Mouse (Mus musculus): ENCODE measurements around the gene Csnk1g2. TPM values are rescaled to one million over a fixed set of nuclear protein-coding genes. Genes with fewer than 3 reads are reported as not detected.

Csnk1g2 gene
- polyA plus RNA-seq (2015; fragmentation: Nextera tagmentation; extraction: Ambion mirVana) = 15.1 and 22.2 TPM in 2 replicates

DNA sequence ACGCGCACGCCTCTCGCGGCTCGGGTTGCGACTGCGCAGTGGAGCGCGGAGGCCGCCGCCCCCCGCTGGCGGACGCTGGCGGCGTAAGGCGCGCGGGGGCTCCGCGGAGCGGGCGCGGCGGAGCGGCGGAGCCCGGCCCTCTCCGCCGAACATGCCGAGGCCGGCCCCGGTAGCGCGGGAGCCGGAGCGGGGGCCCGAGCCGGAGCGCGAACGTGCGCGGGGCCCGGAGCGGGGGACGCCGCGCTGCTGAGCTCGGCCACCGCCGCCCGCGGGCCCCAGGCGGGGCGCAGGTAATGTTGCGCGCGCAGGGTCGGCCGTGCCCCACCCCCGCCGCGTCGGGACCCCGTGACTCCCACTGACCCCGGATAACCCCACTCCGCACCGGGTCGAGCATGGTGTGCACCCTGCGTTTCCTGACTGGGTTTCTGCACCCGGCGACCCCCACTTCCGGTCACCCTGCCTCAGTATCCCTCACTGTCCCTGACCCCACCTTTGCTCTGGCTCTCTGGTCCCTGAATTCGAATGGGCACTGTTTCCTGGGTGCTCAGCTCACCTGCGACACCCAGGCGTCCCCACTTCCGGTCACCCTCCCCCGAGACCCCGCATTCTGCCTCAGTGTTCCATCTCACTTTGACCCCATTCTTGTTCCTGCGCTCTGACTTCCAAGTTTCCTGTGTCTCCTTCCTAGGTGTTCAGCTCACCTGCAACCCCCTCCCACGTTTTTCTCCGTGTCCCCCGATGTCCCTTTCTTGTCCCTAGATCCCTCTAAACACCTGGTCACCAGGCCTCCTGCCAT lies at the start of gene Csnk1g2:
Gene Csnk1g2 (plus strand): TSS at position 178 of the 796 bp plus-strand sequence.
- H3K4me1 ChIP-seq (ENCODE audit: control insufficient read depth, insufficient read depth, low read length) = peaks cover 45% of the 10 kb centered on the region

GRCm38 (mm10) chr10:80573944-80574343 lies 48.7 kb upstream of the Csnk1g2 start:
- no peak overlapping the region for H3K4me2 ChIP-seq (ENCODE audit: low read depth, low read length)
- ATAC-seq = no peak
- WGBS = 51% methylated on average over 9 of the region's 9 CpGs

More for the DNA sequence above, at the start of gene Csnk1g2:
- Histone ChIP-seq H3K4me3 (ENCODE audit: low read length) (peak within 1 kb of the TSS; percentile 86), H3K9me3 (ENCODE audit: control insufficient read depth, low read length) (no peaks in the 10 kb centered on the region), H3K4me2 (ENCODE audit: low read depth, low read length) (peak within 1 kb of the TSS; percentile 87), H3K27ac (ENCODE audit: low read length) (peak within 1 kb of the TSS; percentile 97), H3K36me3 (ENCODE audit: control insufficient read depth, insufficient read depth, low read length) (no peaks in the 10 kb centered on the region), H3K9ac (ENCODE audit: low read depth, low read length) (peak within 1 kb of the TSS; percentile 92), H3K27me3 (replicated peaks; ENCODE audit: control insufficient read depth, insufficient read depth, low read length) (no peaks in the 10 kb centered on the region)
- peak; percentile 22 for ATAC-seq
- under 1% methylated on average over 79 of the region's 85 CpGs for WGBS

GRCm38 (mm10) chr10:80574896-80575295 lies 47.7 kb upstream of the Csnk1g2 start:
- no peak overlapping the region for H3K9ac ChIP-seq (ENCODE audit: low read depth, low read length)
- no peak for ATAC-seq

More at GRCm38 (mm10) chr10:80573944-80574343, 48.7 kb upstream of the Csnk1g2 start:
- Histone ChIP-seq H3K9me3 (ENCODE audit: control insufficient read depth, low read length) (no peaks in the 10 kb centered on the region), H3K27me3 (replicated peaks; ENCODE audit: control insufficient read depth, insufficient read depth, low read length) (no peaks in the 10 kb centered on the region), H3K27ac (ENCODE audit: low read length) (no peak overlapping the region), H3K9ac (ENCODE audit: low read depth, low read length) (peak overlapping the region; percentile 38; the same call in 1 of the 2 replicates), H3K4me3 (ENCODE audit: low read length) (no peak overlapping the region), H3K4me1 (ENCODE audit: control insufficient read depth, insufficient read depth, low read length) (peaks cover 65% of the 10 kb centered on the region), H3K36me3 (ENCODE audit: control insufficient read depth, insufficient read depth, low read length) (no peaks in the 10 kb centered on the region)

GRCm38 (mm10) chr10:80575925-80576324 lies 46.7 kb upstream of the Csnk1g2 start:
- peak overlapping the region; percentile 84 for H3K4me3 ChIP-seq (ENCODE audit: low read length)
- 10% methylated on average over 17 of the region's 17 CpGs for WGBS
- H3K27ac ChIP-seq (ENCODE audit: low read length) = no peak overlapping the region
- ATAC-seq = no peak
- H3K4me2 ChIP-seq (ENCODE audit: low read depth, low read length) = peak overlapping the region; percentile 98
- no peaks in the 10 kb centered on the region for H3K27me3 ChIP-seq (replicated peaks; ENCODE audit: control insufficient read depth, insufficient read depth, low read length)
- H3K4me1 ChIP-seq (ENCODE audit: control insufficient read depth, insufficient read depth, low read length) = peaks cover 48% of the 10 kb centered on the region
- no peaks in the 10 kb centered on the region for H3K36me3 ChIP-seq (ENCODE audit: control insufficient read depth, insufficient read depth, low read length)
- H3K9me3 ChIP-seq (ENCODE audit: control insufficient read depth, low read length) = no peaks in the 10 kb centered on the region
- peak overlapping the region; percentile 80 for H3K9ac ChIP-seq (ENCODE audit: low read depth, low read length)

More at GRCm38 (mm10) chr10:80574896-80575295, 47.7 kb upstream of the Csnk1g2 start:
- no peaks in the 10 kb centered on the region for H3K36me3 ChIP-seq (ENCODE audit: control insufficient read depth, insufficient read depth, low read length)
- peaks cover 59% of the 10 kb centered on the region for H3K4me1 ChIP-seq (ENCODE audit: control insufficient read depth, insufficient read depth, low read length)
- H3K4me2 ChIP-seq (ENCODE audit: low read depth, low read length) = no peak overlapping the region
- H3K4me3 ChIP-seq (ENCODE audit: low read length) = no peak overlapping the region
- H3K9me3 ChIP-seq (ENCODE audit: control insufficient read depth, low read length) = no peaks in the 10 kb centered on the region
- no peaks in the 10 kb centered on the region for H3K27me3 ChIP-seq (replicated peaks; ENCODE audit: control insufficient read depth, insufficient read depth, low read length)
- H3K27ac ChIP-seq (ENCODE audit: low read length) = no peak overlapping the region
- 68% methylated on average over 3 of the region's 3 CpGs for WGBS

- H3K27ac ChIP-seq (ENCODE audit: low read length) = peak overlapping the region; percentile 88
- peak overlapping the region; percentile 80 for H3K9ac ChIP-seq (ENCODE audit: low read depth, low read length)
- no peaks in the 10 kb centered on the region for H3K9me3 ChIP-seq (ENCODE audit: control insufficient read depth, low read length)
- no peaks in the 10 kb centered on the region for H3K27me3 ChIP-seq (replicated peaks; ENCODE audit: control insufficient read depth, insufficient read depth, low read length)
- WGBS = under 1% methylated on average over 85 of the region's 96 CpGs
- H3K4me3 ChIP-seq (ENCODE audit: low read length) = peak overlapping the region; percentile 84
- H3K4me1 ChIP-seq (ENCODE audit: control insufficient read depth, insufficient read depth, low read length) = peaks cover 42% of the 10 kb centered on the region
- peak overlapping the region; percentile 98 for H3K4me2 ChIP-seq (ENCODE audit: low read depth, low read length)
- H3K36me3 ChIP-seq (ENCODE audit: control insufficient read depth, insufficient read depth, low read length) = no peaks in the 10 kb centered on the region
- ATAC-seq = peak; percentile 8
Observed at GRCm38 (mm10) chr10:80576351-80577194, 46.1 kb upstream of the Csnk1g2 start.

DNA sequence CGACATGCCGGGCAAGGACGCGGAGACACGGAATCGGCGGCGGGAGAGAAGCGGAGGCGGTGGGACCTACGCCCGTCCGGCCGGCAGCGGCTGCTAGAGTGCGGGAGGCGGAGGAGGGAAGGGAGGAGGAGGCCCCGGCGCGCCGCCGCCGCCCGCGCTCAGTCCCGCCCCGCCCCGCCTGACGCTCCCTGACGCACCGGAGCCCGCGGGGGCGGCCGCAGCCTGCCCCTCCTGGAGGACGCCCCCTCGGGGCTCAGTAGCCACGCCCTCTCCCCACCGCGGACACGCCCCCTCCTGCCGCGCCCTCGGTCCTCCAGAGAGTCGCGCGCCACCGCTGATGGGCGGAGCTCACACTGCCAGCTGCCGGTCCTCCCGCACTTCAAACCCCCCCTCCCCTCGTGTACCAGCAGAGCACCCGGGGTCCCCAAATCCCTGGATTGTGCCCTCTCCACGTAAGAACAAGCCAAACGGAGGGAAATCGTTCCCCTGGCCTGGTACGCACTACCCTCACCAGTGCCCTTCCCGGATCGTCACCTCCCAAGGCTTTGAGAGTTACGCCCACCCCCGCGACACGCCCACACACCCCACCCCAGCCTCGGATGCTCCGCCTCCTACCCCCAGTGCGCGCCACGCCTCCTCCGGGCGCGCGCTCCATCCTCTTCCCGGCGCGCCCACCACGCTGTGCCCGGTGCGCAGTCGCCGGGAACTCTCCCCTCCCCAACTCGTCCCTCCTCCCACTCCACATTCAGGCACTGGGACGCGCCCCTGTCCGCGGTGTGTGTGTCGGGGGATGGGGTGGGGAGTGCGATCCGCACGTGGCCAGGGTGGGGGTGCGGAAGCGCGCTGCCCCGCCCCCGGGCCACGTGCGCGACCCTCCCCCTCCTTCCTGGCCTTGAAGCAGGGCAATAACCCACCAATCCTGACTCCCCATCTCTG lies 45.2 kb upstream of the Csnk1g2 start, which contains the start of gene Klf16:
Gene Klf16 (minus strand): TSS at position 127 of the 936 bp plus-strand sequence.
- peak within 1 kb of the TSS; percentile 88 for H3K27ac ChIP-seq (ENCODE audit: low read length)
- H3K4me3 ChIP-seq (ENCODE audit: low read length) = peak within 1 kb of the TSS; percentile 84
- no peaks in the 10 kb centered on the region for H3K27me3 ChIP-seq (replicated peaks; ENCODE audit: control insufficient read depth, insufficient read depth, low read length)
- H3K36me3 ChIP-seq (ENCODE audit: control insufficient read depth, insufficient read depth, low read length) = no peaks in the 10 kb centered on the region
- H3K9ac ChIP-seq (ENCODE audit: low read depth, low read length) = peak within 1 kb of the TSS; percentile 80
- H3K4me1 ChIP-seq (ENCODE audit: control insufficient read depth, insufficient read depth, low read length) = peaks cover 34% of the 10 kb centered on the region
- peak within 1 kb of the TSS; percentile 98 for H3K4me2 ChIP-seq (ENCODE audit: low read depth, low read length)
- under 1% methylated on average over 73 of the region's 97 CpGs for WGBS
- ATAC-seq = peak; percentile 83
- no peaks in the 10 kb centered on the region for H3K9me3 ChIP-seq (ENCODE audit: control insufficient read depth, low read length)

DNA sequence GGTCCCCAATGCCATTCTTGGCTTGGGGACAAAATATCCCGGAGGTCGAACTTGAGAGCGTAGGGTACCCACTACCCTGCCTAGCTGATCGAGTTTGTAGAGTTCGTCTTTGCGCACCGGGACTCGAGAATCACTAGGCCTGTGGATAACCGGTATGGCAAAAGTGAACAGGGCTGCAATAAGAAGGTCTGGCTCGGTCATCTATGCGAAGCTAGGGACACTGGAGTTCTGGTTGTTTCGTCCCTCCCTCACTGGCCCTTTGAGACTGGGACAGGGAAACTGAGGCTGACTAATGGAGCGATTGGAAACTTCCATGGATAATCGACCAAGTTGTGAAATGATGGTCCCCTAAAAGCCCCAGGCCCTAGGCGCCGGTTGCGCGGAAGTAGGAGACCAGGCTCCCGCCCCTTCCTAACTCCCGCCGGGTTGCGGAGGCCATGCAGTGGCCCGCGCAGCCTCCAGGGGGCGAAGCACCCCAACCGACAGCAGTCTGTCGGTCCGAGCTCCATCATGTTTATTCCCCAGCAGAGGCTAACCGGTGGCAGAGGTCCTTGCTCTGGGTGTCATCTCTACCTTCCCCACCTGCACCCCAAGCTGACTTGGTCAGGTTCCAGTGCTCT lies 44.4 kb upstream of the Csnk1g2 start:
- Histone ChIP-seq H3K9me3 (ENCODE audit: control insufficient read depth, low read length) (no peaks in the 10 kb centered on the region), H3K4me1 (ENCODE audit: control insufficient read depth, insufficient read depth, low read length) (peaks cover 28% of the 10 kb centered on the region), H3K27ac (ENCODE audit: low read length) (peak overlapping the region; percentile 88), H3K9ac (ENCODE audit: low read depth, low read length) (peak overlapping the region; percentile 80), H3K4me2 (ENCODE audit: low read depth, low read length) (peak overlapping the region; percentile 98), H3K27me3 (replicated peaks; ENCODE audit: control insufficient read depth, insufficient read depth, low read length) (no peaks in the 10 kb centered on the region), H3K4me3 (ENCODE audit: low read length) (peak overlapping the region; percentile 84), H3K36me3 (ENCODE audit: control insufficient read depth, insufficient read depth, low read length) (no peaks in the 10 kb centered on the region)
- 0% methylated on average over 29 of the region's 29 CpGs for WGBS
- ATAC-seq = peak; percentile 51

DNA sequence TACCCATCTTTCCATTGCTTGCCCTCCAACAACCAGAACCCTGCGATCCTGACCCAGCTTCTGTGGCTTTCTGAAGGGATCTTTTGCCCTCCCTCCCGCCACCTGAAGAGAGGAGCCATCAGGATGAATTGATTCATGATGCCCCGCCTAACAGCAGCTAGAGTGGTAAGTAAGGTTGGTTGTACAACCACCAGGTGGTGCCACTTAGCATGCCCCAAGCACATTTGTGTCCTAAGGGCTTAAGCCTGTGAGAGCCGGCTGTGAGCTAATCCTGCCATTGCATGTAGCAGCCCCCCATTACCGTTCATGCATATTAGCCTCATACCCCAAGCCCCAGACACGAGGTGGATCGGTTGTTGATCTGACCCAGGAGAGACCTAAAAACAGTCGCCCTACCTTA lies 43.7 kb upstream of the Csnk1g2 start:
- H3K27me3 ChIP-seq (replicated peaks; ENCODE audit: control insufficient read depth, insufficient read depth, low read length) = no peaks in the 10 kb centered on the region
- peaks cover 22% of the 10 kb centered on the region for H3K4me1 ChIP-seq (ENCODE audit: control insufficient read depth, insufficient read depth, low read length)
- H3K9ac ChIP-seq (ENCODE audit: low read depth, low read length) = peak overlapping the region; percentile 80
- no peaks in the 10 kb centered on the region for H3K9me3 ChIP-seq (ENCODE audit: control insufficient read depth, low read length)
- peak overlapping the region; percentile 88 for H3K27ac ChIP-seq (ENCODE audit: low read length)
- H3K4me3 ChIP-seq (ENCODE audit: low read length) = peak overlapping the region; percentile 84
- WGBS = 13% methylated on average over 8 of the region's 8 CpGs
- ATAC-seq = 0 out of 2 replicates have a peak, but pooled peaks have one; percentile 14
- H3K4me2 ChIP-seq (ENCODE audit: low read depth, low read length) = peak overlapping the region; percentile 98
- H3K36me3 ChIP-seq (ENCODE audit: control insufficient read depth, insufficient read depth, low read length) = no peaks in the 10 kb centered on the region; the same call in 1 of the 2 replicates
